Mouse (Mus musculus) midbrain, embryonic 15.5 days (tissue): ENCODE measurements around the gene Wars2. TPM values are rescaled to one million over a fixed set of nuclear protein-coding genes. Genes with fewer than 3 reads are reported as not detected.

Source experiments
- ATAC-seq: fragments of 200-750 bp; cut with Nextera tagmentation; replicated peaks from 2 replicates; pipeline ENCODE4 v1.8.0; 2017; ENCODE audit warnings: moderate TSS enrichment
- H3K27ac ChIP-seq: fragments of 300-500 bp; sonication (generic); 2 replicates; pipeline ENCODE4 v1.5.1; 2015; ENCODE audit warnings: mild to moderate bottlenecking, inconsistent platforms
- H3K27me3 ChIP-seq: fragments of 300-500 bp; sonication (generic); replicated peaks from 2 replicates; pipeline ENCODE4 v1.6.1; 2015; ENCODE audit warnings: inconsistent platforms
- H3K36me3 ChIP-seq: fragments of 300-500 bp; sonication (generic); replicated peaks from 2 replicates; pipeline ENCODE4 v1.6.1; 2015; ENCODE audit warnings: inconsistent platforms
- H3K4me1 ChIP-seq: fragments of 300-500 bp; sonication (generic); 2 replicates; pipeline ENCODE4 v1.6.1; 2015; ENCODE audit warnings: inconsistent platforms
- H3K4me2 ChIP-seq: fragments of 300-500 bp; sonication (generic); 2 replicates; pipeline ENCODE4 v1.6.1; 2015; ENCODE audit warnings: inconsistent platforms, mild to moderate bottlenecking, moderate library complexity
- H3K4me3 ChIP-seq: fragments of 300-500 bp; sonication (generic); 2 replicates; pipeline ENCODE4 v1.5.1; 2015; ENCODE audit warnings: mild to moderate bottlenecking, inconsistent platforms
- H3K9ac ChIP-seq: fragments of 300-500 bp; sonication (generic); 2 replicates; pipeline ENCODE4 v1.6.1; 2015; ENCODE audit warnings: mild to moderate bottlenecking, inconsistent platforms
- H3K9me3 ChIP-seq: fragments of 300-500 bp; sonication (generic); 2 replicates; pipeline ENCODE4 v1.6.1; 2016; ENCODE audit warnings: inconsistent platforms
- WGBS: fragments of 180-500 bp; shearing (Covaris S2); methylation state at CpG from one replicate; pipeline ENCODE4 v1.1.7; 2015; ENCODE audit warnings: mixed read lengths; 5-methylcytosine and 5-hydroxymethylcytosine counted together
- polyA plus RNA-seq: library from polyadenylated mRNA; unstranded; fragments of >200 nt; fragmentation: Nextera tagmentation; extraction: Ambion mirVana; gene quantifications from 2 replicates; pipeline ENCODE4 v1.2.1, GENCODE M21; 2015

Wars2 gene
- polyA plus RNA-seq, 1 experiment from 2014 or later, result 5.6 TPM

- 0 out of 2 replicates have a peak overlapping the region, but pooled peaks have one; percentile 4 for H3K4me3 ChIP-seq
- H3K4me2 ChIP-seq, result no peak overlapping the region
- H3K4me1 ChIP-seq, result peaks cover 5% of the 10 kb centered on the region; the same call in 1 of the 2 replicates
- ATAC-seq, result no peak
- H3K36me3 ChIP-seq, result no peaks in the 10 kb centered on the region
- under 1% methylated on average over 50 of the region's 50 CpGs for WGBS
- peaks cover 86% of the 10 kb centered on the region for H3K27me3 ChIP-seq
- H3K27ac ChIP-seq, result no peak overlapping the region
- no peaks in the 10 kb centered on the region for H3K9me3 ChIP-seq
- H3K9ac ChIP-seq, result no peak overlapping the region
Measured at GRCm38 (mm10) chr3:99240811-99241738, 100.2 kb downstream of the Wars2 start.

- Histone ChIP-seq H3K9me3 (no peaks in the 10 kb centered on the region), H3K9ac (no peak overlapping the region), H3K36me3 (no peaks in the 10 kb centered on the region), H3K27ac (no peak overlapping the region), H3K4me1 (peaks cover 5% of the 10 kb centered on the region; the same call in 1 of the 2 replicates), H3K4me3 (no peak overlapping the region), H3K4me2 (no peak overlapping the region), H3K27me3 (peaks cover 89% of the 10 kb centered on the region)
- no peak for ATAC-seq
- WGBS, result 2% methylated on average over 8 of the region's 8 CpGs
Measured at GRCm38 (mm10) chr3:99242481-99242880, 101.6 kb downstream of the Wars2 start.

- Histone ChIP-seq H3K9me3 (no peaks in the 10 kb centered on the region), H3K4me2 (no peak overlapping the region), H3K27me3 (peaks cover 87% of the 10 kb centered on the region), H3K27ac (no peak overlapping the region), H3K9ac (no peak overlapping the region), H3K4me1 (peaks cover 5% of the 10 kb centered on the region; the same call in 1 of the 2 replicates), H3K4me3 (no peak overlapping the region), H3K36me3 (no peaks in the 10 kb centered on the region)
- 27% methylated on average over 3 of the region's 3 CpGs for WGBS
- no peak for ATAC-seq
Measured at GRCm38 (mm10) chr3:99245341-99245740, 104.5 kb downstream of the Wars2 start.

GRCm38 (mm10) chr3:99246629-99247028 is 105.8 kb downstream of the Wars2 start:
- no peaks in the 10 kb centered on the region for H3K9me3 ChIP-seq
- H3K4me2 ChIP-seq, result no peak overlapping the region
- no peak overlapping the region for H3K27ac ChIP-seq
- H3K4me1 ChIP-seq, result no peaks in the 10 kb centered on the region
- H3K4me3 ChIP-seq, result no peak overlapping the region
- ATAC-seq, result no peak
- H3K27me3 ChIP-seq, result peaks cover 96% of the 10 kb centered on the region
- no peak overlapping the region for H3K9ac ChIP-seq
- 43% methylated on average over 3 of the region's 3 CpGs for WGBS
- H3K36me3 ChIP-seq, result no peaks in the 10 kb centered on the region

- Histone ChIP-seq H3K27ac (no peak overlapping the region), H3K4me2 (no peak overlapping the region), H3K36me3 (no peaks in the 10 kb centered on the region), H3K4me3 (no peak overlapping the region), H3K9ac (no peak overlapping the region), H3K9me3 (no peaks in the 10 kb centered on the region), H3K27me3 (peaks cover 98% of the 10 kb centered on the region), H3K4me1 (no peaks in the 10 kb centered on the region)
- ATAC-seq, result no peak
- WGBS, result 5% methylated on average over 4 of the region's 4 CpGs
Measured at GRCm38 (mm10) chr3:99247586-99247985, 106.7 kb downstream of the Wars2 start.

GRCm38 (mm10) chr3:99247996-99248801 is 107.3 kb downstream of the Wars2 start:
- no peak overlapping the region for H3K4me3 ChIP-seq
- H3K27ac ChIP-seq, result no peak overlapping the region
- H3K9me3 ChIP-seq, result no peaks in the 10 kb centered on the region
- H3K27me3 ChIP-seq, result peaks cover 95% of the 10 kb centered on the region
- no peaks in the 10 kb centered on the region for H3K4me1 ChIP-seq
- no peaks in the 10 kb centered on the region for H3K36me3 ChIP-seq
- no peak for ATAC-seq
- H3K4me2 ChIP-seq, result no peak overlapping the region
- no peak overlapping the region for H3K9ac ChIP-seq
- WGBS, result 2% methylated on average over 28 of the region's 28 CpGs

GRCm38 (mm10) chr3:99248831-99249550 is 108.1 kb downstream of the Wars2 start:
- peaks cover 6% of the 10 kb centered on the region for H3K4me1 ChIP-seq
- no peaks in the 10 kb centered on the region for H3K9me3 ChIP-seq
- ATAC-seq, result no peak
- no peak overlapping the region for H3K4me2 ChIP-seq
- H3K27me3 ChIP-seq, result peaks cover 91% of the 10 kb centered on the region
- no peaks in the 10 kb centered on the region for H3K36me3 ChIP-seq
- no peak overlapping the region for H3K9ac ChIP-seq
- H3K27ac ChIP-seq, result no peak overlapping the region
- whole genome bisulfite sequencing, result 1% methylated on average over 25 of the region's 25 CpGs
- H3K4me3 ChIP-seq, result no peak overlapping the region

GRCm38 (mm10) chr3:99249551-99249870 is 108.6 kb downstream of the Wars2 start:
- 2% methylated on average over 11 of the region's 11 CpGs for WGBS
- peaks cover 86% of the 10 kb centered on the region for H3K27me3 ChIP-seq
- no peaks in the 10 kb centered on the region for H3K36me3 ChIP-seq
- no peak overlapping the region for H3K9ac ChIP-seq
- H3K9me3 ChIP-seq, result no peaks in the 10 kb centered on the region
- no peak for ATAC-seq
- H3K4me3 ChIP-seq, result no peak overlapping the region
- no peak overlapping the region for H3K27ac ChIP-seq
- peaks cover 9% of the 10 kb centered on the region for H3K4me1 ChIP-seq
- H3K4me2 ChIP-seq, result no peak overlapping the region

GRCm38 (mm10) chr3:99249906-99250305 is 109.0 kb downstream of the Wars2 start:
- Histone ChIP-seq H3K27ac (no peak overlapping the region), H3K27me3 (peaks cover 85% of the 10 kb centered on the region), H3K9ac (no peak overlapping the region), H3K9me3 (no peaks in the 10 kb centered on the region), H3K36me3 (no peaks in the 10 kb centered on the region), H3K4me2 (no peak overlapping the region), H3K4me1 (peaks cover 9% of the 10 kb centered on the region), H3K4me3 (no peak overlapping the region)
- 0% methylated on average over 6 of the region's 6 CpGs for WGBS
- no peak for ATAC-seq

GRCm38 (mm10) chr3:99251271-99252165 is 110.7 kb downstream of the Wars2 start:
- no peak overlapping the region for H3K4me2 ChIP-seq
- H3K27ac ChIP-seq, result no peak overlapping the region
- H3K9ac ChIP-seq, result no peak overlapping the region
- 4% methylated on average over 6 of the region's 6 CpGs for WGBS
- H3K9me3 ChIP-seq, result no peaks in the 10 kb centered on the region
- ATAC-seq, result no peak
- no peak overlapping the region for H3K4me3 ChIP-seq
- peaks cover 85% of the 10 kb centered on the region for H3K27me3 ChIP-seq
- no peaks in the 10 kb centered on the region for H3K36me3 ChIP-seq
- peaks cover 9% of the 10 kb centered on the region for H3K4me1 ChIP-seq

GRCm38 (mm10) chr3:99252461-99253091 is 111.7 kb downstream of the Wars2 start:
- H3K4me2 ChIP-seq, result no peak overlapping the region
- H3K27ac ChIP-seq, result no peak overlapping the region
- H3K9me3 ChIP-seq, result no peaks in the 10 kb centered on the region
- WGBS, result 1% methylated on average over 16 of the region's 16 CpGs
- H3K36me3 ChIP-seq, result no peaks in the 10 kb centered on the region
- H3K4me1 ChIP-seq, result peaks cover 11% of the 10 kb centered on the region
- ATAC-seq, result no peak
- H3K4me3 ChIP-seq, result no peak overlapping the region
- peaks cover 85% of the 10 kb centered on the region for H3K27me3 ChIP-seq
- no peak overlapping the region for H3K9ac ChIP-seq
